Mouse (Mus musculus) megakaryocyte, embryonic 14.5 days (primary cell): ENCODE results near the gene Ptar1.

Source experiments
- FLI1 ChIP-seq: IDR thresholded peaks from 2 replicates; pipeline ENCODE4 v1.6.1; 2012; ENCODE audit warnings: low read length, inconsistent platforms, mixed read lengths
- GATA1 ChIP-seq: IDR thresholded peaks from 3 replicates; pipeline ENCODE4 v1.6.1; 2012; ENCODE audit warnings: mixed read lengths, low read length, inconsistent platforms, borderline replicate concordance

DNA sequence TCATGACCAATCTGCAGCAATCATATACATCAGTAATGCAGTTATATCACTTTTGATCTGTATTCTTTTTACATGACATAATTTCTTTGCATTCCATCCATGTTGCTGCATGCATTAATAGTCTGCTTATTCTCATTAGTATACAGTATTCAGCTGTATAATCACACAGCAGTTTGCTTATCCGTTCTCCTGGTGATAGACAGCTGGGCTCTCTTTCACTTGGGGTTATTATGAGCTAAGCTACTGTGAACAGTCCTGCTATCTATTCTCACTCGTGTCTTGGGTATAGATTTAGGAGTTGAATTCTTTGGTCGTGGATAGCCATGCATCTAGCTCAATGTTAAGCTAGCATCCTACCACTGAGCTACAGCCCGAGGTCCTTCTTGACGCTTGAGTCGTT is 88.1 kb downstream of the Ptar1 start:
- TF ChIP-seq GATA1 (no peak), FLI1 (no peak)
